Mouse (Mus musculus): ENCODE measurements around the gene Wsb1.
A peak's percentile ranks its signal among the peaks of the same experiment; 100 is the strongest.

The Wsb1 gene

GRCm38 (mm10) chr11:79215539-79215938, 38.9 kb downstream of the Wsb1 start:
- DNase-seq (ENCODE audit: low spot score in 2 of 2): no peak

DNA sequence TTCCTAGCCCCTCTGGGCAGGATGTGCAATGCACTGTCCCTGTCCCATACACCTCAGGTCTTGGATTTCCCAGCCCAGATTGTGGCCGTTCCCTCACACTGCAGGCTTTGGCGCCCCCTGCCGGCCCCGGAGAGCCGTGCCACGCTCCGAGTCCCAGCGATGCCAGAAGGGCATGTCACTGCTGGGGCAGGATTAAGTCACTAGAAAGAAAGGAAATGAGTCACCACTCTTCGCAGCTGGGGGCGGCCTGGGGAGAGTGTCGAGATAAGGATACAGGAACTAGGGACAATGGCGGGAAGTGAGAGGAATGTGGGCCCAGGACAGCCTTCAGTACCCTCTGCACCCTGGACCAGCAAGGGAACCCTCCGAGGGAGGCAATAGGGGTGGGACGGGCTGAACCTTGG, 40.5 kb downstream of the Wsb1 start:
- peak; percentile 83 to 96 for DNase-seq (ENCODE audit: low spot score in 2 of 2)

DNA sequence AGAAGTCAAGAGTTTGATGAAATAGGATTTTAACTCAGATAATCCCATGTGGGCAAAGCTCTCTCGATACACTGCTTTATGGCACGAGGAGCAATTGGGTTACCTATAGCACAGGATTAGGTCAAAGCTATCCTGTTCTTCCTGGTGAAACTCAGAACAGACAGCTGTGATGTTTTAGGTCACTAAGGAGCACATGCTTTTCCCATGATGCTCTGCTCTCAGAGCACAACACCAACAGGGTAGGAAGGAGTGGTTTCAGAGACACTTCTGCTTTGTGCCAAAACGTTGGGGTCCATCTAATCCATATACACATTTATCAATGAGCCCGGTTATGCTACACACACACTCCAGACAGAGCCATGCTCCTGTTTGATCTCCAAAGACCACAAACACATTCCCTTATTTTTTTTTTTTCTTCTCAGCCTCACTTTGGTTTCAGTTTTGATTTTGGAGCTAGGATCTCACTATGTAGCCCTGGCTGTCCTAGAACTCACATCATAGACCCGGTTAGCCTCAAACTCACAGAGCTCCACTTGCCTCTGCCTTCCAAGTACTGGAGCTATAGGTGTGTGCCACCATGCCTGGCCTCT, 44.5 kb downstream of the Wsb1 start:
- DNase-seq (ENCODE audit: low spot score in 2 of 2): no peak

- DNase-seq (ENCODE audit: low spot score in 2 of 2): no peak
Measured at GRCm38 (mm10) chr11:79209113-79209512, 45.4 kb downstream of the Wsb1 start.

- DNase-seq (ENCODE audit: low spot score in 2 of 2): no peak
Measured at GRCm38 (mm10) chr11:79208462-79208861, 46.0 kb downstream of the Wsb1 start.

- no peak for DNase-seq (ENCODE audit: low spot score in 2 of 2)
Measured at GRCm38 (mm10) chr11:79207691-79208090, 46.8 kb downstream of the Wsb1 start.

DNA sequence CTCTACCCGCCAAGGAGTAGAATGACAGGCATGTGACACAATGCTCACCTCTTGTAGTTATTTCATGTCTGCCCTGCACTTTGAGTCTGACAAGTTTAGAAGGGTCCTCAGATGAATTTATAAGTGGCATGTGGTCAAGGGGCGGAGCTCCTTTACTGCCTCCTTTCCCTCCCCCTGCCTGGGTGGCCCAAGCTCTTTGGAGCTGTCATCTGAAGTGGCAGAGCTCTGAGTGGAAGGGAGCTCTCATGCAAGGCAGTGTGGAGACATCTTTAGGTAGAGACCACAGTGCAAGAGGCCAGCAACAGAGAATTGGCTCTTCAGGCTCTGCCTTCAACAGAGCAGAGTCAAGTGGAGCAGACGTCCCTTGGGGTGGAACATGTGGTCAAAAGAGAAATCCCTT, 50.0 kb downstream of the Wsb1 start:
- DNase-seq (ENCODE audit: low spot score in 2 of 2): no peak

DNA sequence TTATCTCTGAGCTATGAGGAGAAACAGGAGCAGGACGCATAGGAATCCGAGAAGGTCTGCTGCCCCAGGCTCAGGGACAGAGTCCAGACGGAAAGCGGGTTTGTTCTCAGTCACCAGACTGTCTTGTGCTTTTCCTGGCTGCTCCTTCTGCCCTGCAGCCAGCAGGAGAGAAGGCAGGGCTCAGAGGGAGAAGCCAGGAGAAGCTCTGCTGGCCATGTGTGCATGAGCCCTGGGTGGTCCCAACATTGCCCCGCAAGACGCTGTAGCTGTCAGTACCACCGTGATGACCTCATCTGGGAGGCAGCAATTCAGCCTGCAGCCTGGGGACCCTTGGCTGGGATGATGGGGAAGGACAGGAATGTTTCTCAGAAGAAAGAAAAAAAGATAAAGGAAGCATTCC, 54.0 kb downstream of the Wsb1 start:
- DNase-seq (ENCODE audit: low spot score in 2 of 2): no peak

GRCm38 (mm10) chr11:79198562-79198961, 55.9 kb downstream of the Wsb1 start:
- no peak for DNase-seq (ENCODE audit: low spot score in 2 of 2)

DNA sequence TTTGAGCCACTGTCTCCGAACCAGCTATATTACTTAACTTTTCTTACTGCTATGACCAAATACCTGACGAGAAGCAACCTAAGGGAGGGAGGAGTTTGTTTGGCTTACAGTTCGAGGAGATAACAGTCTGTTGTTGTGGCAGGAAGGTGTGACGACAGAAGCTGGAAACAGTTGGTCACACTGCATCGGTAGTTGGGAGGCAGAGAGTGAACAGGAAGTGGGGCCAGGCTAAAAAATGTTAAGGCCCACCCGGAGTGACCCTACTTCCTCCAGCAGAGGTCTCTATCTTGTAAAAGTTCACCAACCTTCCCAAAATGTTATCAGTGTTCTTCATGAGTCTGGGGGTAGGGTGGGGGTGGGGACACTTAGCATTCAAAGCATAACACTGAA, 56.6 kb downstream of the Wsb1 start:
- DNase-seq (ENCODE audit: low spot score in 2 of 2): no peak

- no peak for DNase-seq (ENCODE audit: low spot score in 2 of 2)
Measured at GRCm38 (mm10) chr11:79196876-79197845, 57.3 kb downstream of the Wsb1 start.

- DNase-seq (ENCODE audit: low spot score in 2 of 2): no peak
Measured at GRCm38 (mm10) chr11:79196196-79196869, 58.1 kb downstream of the Wsb1 start.

- no peak for DNase-seq (ENCODE audit: low spot score in 2 of 2)
Measured at GRCm38 (mm10) chr11:79192176-79192575, 62.3 kb downstream of the Wsb1 start.

- DNase-seq (ENCODE audit: low spot score in 2 of 2): no peak
Measured at GRCm38 (mm10) chr11:79191214-79191613, 63.3 kb downstream of the Wsb1 start.

DNA sequence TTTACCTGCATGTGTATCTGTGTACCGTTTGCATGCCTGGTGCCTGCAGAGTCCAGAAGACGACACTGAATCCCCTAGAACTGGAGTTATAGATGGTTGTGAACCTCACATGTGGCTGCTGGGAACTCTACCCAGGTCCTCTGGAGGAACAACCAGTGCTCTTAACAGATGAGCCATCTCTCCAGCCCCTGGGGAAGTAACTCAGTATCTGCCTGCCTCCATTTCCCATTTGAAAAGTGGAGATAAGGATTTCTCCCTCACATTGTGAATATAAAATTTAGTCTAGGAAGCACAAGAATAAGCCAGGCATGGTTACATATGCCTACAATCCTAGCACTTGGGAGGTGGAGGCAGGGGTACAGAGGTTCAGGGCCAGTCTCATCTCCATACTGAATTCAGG, 64.2 kb downstream of the Wsb1 start:
- no peak for DNase-seq (ENCODE audit: low spot score in 2 of 2)
